Mouse (Mus musculus): ENCODE measurements around the gene Stum. TPM values are rescaled to one million over a fixed set of nuclear protein-coding genes. Genes with fewer than 3 reads are reported as not detected.

Gene Stum
- total RNA-seq, 2 experiments from 2014 or later, result 0.59 to 0.78 TPM

DNA sequence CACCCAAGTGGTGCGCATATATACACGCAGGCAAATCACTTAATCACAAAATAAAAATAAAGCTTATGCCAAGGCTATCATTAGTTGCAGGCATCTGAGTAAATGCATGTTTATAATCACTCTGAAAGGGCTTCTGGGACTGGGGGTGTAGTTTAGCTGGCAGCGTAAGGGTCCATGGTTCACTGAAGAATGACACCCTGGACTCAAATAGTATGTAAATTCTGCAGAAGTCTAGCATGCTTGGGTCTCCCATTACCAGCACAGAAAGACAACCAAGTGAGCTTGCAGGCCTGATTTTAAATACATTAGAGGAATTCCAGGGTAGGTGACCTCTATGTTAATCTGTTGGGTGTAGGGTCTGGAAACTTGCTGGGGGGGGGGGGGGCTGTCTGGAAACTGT is 16.5 kb upstream of the Stum start:
- no peak for DNase-seq (ENCODE audit: low spot score)

DNA sequence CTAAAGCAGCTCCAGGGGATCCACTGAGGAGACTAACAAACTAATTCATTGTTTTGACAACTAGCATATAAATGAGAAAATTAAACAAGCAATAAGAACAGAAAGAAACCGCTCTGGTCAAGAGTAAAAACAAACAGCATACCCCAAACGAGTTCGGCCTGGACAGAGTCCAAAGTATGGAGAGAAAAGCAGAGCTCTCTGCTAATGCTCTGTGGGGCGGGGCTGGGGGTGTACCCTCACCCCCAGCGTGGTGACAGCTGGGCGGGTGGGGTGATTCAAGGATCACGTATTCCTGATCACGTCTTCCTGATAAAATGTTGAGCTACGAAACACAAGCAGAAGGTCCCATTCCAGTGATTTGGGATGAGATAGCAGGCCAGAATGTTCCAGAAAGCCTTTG is 9.5 kb upstream of the Stum start:
- DNase-seq (ENCODE audit: low spot score), result no peak

DNA sequence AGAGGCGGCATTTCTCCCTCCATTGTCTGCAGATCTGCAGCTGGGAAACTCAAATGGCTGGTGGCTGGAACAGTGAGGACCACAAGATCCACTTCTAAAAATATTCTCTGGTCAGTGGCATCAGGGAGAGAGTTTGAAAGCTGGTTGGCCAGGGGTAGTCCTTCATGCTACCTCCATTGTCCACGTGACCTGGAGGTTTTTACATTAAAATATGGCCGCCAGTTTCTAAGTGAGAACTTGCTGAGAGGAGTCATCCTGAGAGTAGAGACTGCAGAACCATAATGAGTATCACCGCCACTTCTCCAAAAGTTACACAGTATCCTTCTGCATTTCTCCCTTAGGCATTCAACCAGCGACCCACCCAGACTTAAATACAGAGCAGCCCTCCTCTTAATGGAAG is 2.0 kb upstream of the Stum start:
- DNase-seq (ENCODE audit: low spot score), result no peak

- DNase-seq (ENCODE audit: low spot score), result no peak
Observed at GRCm38 (mm10) chr1:180482840-180483398, 385 bp downstream of the Stum start.

- no peak for DNase-seq (ENCODE audit: low spot score)
Observed at GRCm38 (mm10) chr1:180481956-180482355, 1.3 kb downstream of the Stum start.

DNA sequence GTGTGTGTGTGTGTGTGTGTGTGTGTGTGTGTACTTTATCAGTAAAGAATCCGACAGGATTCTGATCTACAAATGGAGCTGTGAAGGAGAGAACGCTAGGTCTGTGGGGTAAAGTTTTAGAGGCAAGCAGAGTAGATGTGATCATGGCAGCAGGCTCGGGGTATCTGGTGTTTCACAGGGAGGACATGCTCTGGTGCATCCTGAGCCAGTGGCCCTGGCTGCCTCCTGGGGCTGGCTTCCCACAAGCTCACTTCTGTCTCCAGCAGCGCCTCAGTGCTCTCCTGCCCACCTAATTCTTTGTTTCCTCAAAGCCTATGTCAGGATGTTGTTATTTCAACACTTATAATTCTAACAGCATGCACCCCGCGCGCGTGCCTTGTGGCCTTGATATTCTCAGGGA is 2.0 kb downstream of the Stum start:
- DNase-seq (ENCODE audit: low spot score), result no peak

DNA sequence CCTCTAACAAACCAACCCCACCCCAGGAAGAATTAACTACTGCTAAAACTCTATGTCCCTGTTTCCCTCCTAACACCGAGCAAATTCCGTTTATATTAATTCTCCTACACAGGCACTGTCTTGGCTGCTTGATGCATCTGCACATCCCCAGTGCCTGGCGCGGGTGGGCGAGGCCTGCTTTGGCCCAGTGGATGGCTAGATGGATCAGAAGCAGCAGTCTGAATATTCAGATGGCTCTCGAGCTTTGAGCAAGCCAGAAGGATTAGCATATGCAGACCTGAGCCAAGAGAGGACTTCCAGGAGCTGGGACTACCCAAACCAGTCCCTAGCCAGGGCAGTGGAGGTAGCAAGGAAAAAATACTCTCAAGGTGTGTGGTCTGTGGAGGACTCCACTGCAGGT is 3.0 kb downstream of the Stum start:
- no peak for DNase-seq (ENCODE audit: low spot score)

DNA sequence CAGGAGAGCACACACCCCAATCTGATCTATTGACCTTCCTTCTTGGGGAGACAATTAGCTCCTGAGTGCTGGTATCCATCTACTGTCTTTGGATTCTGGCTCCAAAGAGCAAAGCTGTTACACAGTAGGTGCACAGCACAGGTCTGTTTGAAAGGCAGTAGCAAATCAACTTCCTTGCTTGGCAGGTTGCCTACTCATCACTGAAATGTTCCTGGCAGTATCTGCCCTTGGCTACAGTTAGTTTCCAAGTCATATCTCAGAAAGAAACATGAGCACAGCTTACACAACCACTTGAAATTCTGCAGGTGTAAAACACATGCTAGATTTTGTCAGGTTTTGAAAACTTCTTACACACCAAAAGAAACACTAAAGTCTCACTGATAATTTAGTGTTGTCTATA is 9.7 kb downstream of the Stum start:
- peak; percentile 81 for DNase-seq (ENCODE audit: low spot score)

DNA sequence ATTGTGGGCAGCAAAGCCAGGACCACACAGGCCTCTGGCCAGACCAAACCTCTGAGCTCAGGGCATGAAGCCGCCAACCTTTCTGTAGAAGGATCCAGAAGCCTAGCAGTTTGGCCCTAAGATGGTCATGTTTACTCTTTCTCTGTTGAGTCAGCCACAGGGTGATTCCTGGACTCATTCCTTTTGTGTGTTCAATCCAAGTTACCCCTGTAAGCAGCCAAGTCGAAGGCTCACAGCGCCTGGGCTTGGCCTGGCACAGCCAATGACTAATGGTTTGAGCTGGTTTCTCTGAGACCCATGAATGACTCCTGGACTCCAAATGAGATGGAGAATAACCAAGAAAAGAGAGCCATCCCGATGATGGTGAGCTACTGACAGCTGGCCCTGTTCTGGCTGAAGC is 15.3 kb downstream of the Stum start:
- no peak for DNase-seq (ENCODE audit: low spot score)

- DNase-seq (ENCODE audit: low spot score), result no peak
Observed at GRCm38 (mm10) chr1:180465620-180466019, 17.7 kb downstream of the Stum start.

GRCm38 (mm10) chr1:180464357-180464756 is 18.9 kb downstream of the Stum start:
- DNase-seq (ENCODE audit: low spot score), result no peak

DNA sequence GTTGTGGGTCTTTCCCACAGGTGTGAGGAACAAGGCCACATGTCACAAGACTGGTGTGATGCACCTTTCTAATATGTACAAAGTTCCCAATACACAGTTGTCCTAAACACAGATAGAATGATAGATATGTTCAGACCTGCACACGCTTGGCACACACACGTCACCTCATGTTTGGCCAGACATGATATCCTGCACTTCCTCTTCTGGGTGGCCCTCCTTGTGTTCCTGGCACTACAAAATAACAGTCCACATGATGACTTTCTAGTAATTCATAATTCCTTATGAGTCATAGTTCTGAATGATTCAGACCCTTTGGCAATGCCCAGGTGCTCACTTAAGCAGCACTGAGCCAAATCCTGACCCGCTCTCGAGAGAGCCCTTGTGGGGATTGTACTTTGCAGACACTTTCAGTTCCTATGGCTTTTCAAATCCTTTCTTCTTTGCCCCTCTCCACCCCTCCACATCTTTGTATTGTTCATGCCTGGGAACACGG is 20.3 kb downstream of the Stum start:
- no peak for DNase-seq (ENCODE audit: low spot score)

DNA sequence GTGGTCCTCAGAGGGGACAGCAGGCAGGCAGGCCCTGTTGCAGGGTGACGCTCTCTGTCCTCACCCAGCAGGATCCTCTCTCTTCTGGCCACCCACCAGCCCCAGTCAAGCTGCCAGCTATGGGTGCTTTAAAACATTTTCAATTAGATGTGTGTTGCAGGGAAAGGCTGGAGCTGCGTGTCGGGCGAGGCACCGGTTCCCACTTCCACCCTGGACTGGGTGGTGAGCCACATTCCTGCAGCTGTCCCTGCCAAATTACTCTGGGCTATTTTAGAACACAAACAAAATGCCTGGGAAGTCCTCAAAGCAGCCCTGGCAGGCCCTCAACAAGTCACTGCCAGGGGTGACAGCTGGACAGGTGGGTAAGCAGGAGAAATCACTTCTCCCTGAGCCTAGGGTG is 20.9 kb downstream of the Stum start:
- DNase-seq (ENCODE audit: low spot score), result peak; percentile 44

DNA sequence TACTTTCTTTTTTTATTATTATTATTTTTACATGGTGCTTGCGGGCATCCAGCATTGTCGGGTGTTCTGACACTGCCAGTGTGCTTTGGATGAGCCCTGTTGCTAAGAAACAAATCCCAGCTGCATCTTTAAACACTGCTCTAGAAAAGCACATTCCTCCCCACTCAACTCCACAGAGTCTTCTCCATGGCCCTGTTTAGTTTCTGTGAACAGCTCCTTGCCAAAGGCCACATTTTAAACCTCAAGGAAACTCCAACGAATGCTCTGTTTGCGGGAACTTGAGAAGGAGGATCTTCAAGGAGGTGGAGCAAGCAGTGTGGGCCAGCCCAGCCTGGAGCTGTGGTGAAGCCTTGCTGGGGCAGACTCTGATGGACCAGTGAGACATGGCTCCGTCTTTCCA is 22.6 kb downstream of the Stum start:
- no peak for DNase-seq (ENCODE audit: low spot score)

DNA sequence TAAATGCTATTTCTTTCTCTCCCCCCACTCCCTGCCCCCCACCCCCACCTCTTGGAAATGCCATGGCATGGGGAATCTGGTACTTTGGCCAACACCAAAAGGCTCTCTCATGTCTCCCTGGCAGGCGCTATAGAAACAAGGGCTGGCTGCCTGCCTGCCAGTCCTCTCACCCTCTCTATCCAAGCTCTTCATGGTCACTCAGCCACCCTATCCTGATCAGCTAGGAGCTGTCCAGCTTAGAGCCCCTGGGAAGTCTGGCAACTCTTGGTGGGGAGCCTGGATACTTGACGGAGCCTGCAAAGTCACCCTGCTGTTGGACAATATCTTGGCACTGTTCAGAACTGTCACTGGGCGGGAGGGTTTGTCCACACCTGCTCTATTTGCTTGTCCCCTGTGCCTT is 24.6 kb downstream of the Stum start:
- DNase-seq (ENCODE audit: low spot score), result no peak

GRCm38 (mm10) chr1:180458274-180458673 is 25.0 kb downstream of the Stum start:
- DNase-seq (ENCODE audit: low spot score), result peak; percentile 27

GRCm38 (mm10) chr1:180449641-180450040 is 33.7 kb downstream of the Stum start:
- DNase-seq (ENCODE audit: low spot score), result no peak

DNA sequence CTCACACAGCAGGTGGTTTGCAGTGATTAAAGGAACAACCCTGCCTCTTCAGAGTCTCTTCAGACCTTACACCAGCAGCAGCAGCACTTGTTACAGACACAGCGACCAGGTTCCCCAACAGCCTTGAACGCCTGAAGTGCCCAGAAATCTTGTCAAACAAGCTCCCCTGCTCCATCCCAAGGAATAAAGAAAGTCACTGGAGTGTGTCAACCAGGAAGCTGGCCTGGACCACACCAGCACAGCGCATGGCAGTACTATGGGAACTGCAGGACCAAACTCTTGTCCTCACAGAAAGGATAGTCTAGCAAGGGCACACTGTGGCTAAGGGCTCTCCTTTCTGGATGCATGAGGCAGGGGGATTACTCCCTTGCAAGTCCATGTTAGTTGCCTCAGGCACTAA is 38.9 kb downstream of the Stum start:
- DNase-seq (ENCODE audit: low spot score), result no peak

DNA sequence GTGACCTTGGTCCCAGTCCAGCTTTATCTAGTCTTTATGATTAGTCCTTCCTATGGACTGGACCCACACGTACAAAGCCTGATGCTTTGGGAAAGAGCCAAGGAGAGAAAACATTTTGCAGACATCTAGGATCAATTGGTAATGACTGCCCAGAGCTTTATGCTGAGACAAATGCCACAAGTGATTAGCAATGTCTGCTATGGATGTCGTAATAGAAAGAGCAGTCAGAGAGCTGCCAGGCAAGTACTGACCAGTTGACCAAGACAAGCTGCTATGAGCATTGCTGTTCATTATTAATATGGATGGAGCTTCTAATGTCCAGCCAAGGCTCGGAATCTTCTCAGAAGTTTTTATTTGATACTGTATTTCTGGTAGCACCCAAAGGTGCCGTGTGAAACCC is 43.8 kb downstream of the Stum start:
- DNase-seq (ENCODE audit: low spot score), result no peak

DNA sequence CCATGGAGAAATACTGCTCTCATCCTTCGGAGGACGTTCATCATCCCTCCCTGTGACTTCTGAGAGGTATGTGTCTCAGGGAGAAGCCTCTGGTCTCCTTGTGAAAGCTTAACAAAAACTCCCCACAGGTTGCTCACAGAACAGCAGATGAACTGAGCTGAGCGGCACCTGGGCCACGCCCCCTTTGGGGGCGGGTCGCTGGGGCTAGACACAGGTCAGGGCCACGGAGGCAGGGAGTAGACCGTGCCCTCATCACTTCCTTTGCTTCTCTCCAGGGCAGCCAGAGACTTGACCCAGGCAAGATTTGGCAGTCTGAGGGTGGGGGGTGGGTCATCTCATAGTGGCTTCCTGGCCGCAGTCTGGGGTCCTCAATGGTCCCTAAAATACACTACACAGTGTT is 48.4 kb downstream of the Stum start:
- no peak for DNase-seq (ENCODE audit: low spot score)

DNA sequence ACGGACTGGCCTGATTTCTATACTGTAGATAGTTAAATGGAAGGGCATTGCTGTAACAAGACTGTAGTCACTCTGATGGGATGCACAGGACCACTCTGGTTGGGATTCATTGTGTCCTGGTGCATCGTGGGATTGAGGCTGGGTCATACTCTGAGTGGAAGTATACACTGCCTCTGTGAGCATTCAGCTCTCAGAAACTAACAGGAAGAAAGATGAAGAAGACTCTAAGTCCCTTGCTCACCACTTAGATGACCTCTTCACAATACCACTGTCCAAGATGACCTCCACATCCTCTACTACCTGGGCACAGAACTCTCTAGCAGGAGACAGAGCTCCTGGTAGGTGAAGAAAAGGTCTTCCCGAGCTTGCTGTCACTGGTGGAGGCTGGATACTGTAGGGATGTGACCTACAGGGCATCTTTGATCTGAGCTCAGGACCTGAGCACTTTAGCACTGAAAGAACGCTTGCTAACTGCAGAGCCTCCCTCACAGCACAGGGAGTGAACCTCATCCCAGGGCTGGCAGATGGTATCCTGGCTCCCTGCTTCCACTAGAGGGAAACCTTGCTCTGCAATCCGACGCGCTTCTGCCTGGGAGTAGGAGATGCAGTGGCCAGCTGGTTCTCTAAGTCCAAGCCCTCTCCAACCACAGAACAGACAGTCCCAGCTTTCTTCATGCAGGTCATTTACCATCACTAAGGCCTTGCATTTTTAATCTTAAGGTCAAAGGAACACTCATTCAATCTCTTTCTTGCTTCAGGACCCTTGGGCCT is 49.3 kb downstream of the Stum start:
- peak; percentile 50 for DNase-seq (ENCODE audit: low spot score)

DNA sequence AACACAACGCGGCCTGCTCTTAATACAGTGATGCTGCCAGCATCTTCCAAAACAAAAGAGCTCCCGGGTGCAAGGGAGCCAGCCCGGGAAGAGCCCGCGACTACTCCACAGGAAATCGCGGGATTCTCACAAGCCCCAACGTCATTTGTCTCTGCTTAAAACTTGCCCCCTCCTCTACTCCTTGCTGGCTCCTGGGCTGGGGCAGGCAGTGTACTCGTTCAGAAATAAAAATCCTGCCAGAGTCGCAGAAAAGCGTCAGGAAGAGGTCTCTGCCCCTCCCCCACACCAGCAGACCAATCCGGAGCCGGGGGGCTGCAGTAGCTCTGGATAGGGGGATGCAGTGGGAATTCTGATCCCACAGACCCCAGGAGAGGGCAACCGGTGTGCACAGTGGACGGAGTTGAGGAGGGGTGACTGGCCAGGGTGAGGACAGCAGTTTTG is 50.2 kb downstream of the Stum start:
- DNase-seq (ENCODE audit: low spot score), result no peak

DNA sequence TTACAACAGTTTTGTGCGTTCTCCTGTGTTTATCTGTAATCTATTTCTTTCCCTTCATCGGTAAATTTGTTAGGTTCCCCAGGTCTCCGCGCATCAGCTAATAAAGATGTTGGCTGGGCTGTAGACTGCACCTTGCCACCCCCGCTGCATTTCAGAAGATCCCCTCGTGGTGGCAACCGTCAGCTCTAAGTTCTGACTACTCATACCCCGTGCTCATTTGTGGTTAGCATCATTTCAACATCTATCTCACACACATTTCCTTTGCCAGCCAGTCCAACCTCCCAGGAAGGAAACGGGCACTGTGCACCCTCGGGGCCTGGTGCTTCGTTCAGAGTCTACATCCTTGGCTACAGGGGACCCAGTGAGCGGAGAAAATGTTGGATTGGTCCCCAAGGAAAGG is 51.5 kb downstream of the Stum start:
- DNase-seq (ENCODE audit: low spot score), result no peak
